Mouse (Mus musculus): Measurements from ENCODE around the gene Pdhx. TPM values are rescaled to one million over a fixed set of nuclear protein-coding genes. Genes with fewer than 3 reads are reported as not detected.

The Pdhx gene
- polyA plus RNA-seq, 1 experiment, result 31.4 TPM

DNA sequence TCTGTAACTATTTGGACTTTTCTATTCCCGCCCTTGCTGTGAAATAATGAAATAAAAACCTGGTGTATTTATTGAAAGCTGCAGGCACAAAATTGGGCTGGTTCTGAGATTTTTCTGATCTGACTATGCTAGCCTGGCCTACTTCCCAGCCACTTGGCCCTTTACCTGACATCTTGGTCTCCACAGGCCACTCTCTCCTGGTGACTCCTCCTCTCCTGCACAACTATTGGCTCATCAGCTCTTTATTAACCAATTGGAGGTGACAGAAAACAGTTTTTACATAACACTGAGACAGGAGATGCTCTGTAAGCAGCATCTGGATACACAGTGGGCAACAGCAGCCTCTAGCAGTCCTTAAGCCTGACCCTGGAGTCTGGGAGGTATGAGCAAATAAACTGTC, 83.9 kb downstream of the Pdhx start:
- DNase-seq (ENCODE audit: low read depth), result no peak

DNA sequence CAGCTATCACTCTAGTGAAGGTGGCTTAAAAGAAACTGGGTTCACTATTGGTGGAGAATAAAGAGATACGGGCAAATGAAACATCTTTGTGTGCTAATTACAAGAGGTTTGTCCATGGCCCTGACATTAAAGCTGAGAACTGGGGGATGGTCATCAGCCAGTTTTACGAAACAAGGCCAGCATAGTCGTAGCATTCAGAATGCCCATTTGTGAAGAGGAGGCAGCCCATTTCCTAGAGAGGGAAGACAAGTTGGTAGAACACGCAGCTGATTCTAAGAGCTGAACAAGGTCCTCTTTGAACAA, 85.7 kb downstream of the Pdhx start:
- no peak for DNase-seq (ENCODE audit: low read depth)

DNA sequence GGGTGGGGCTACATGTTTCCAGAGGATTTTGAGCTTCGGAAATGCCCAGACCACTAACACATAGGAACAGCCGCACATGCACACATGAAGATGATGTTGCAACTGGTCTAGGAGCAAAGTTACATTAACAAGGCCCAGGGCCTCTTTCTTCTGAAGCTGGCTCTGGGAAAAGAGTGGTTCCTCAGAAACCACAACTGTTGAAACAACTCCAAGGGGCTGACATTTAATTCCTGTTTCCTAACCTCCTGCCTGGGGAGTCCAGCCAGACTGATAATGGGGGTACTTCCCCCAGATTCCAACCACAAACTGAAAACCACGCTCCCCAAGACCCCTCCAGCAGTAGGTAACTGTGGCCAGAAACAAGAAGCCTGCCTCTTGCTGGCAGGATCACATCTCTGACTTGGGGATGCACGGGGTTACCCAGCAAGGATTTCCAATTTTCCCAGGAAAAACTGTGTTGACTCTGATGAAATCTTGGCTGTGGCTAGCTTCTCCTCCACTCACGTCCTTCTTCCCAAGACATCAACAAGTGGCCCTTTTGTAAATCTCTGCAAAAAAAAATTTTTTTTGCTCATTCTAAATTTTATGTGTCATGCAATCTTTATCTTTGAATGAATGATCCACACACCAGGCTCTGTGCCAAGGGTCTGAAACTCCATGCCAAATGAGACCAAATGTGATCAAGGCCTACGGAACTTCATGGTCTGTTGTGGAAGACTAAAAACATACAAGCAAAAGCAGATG, 86.2 kb downstream of the Pdhx start:
- no peak for DNase-seq (ENCODE audit: low read depth)

DNA sequence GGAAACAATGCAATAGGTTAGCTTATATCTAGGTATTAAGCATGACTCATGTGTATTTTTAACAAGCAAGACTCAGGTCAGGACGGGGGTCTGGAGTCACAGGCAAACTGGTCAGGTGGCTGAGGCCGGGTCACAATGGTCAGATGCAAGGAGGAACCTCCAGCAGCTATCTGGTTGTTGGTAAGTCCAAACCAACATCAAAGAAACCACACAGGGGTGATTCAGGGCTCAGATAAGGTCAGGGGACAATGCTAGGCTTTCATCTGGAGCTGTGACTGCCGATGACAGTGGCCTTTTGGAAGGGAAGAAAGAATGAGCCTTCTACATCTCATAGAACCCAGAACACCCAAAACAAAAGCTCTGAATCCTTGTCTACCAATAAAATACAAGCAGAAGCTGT, 86.9 kb downstream of the Pdhx start:
- DNase-seq (ENCODE audit: low read depth), result no peak

DNA sequence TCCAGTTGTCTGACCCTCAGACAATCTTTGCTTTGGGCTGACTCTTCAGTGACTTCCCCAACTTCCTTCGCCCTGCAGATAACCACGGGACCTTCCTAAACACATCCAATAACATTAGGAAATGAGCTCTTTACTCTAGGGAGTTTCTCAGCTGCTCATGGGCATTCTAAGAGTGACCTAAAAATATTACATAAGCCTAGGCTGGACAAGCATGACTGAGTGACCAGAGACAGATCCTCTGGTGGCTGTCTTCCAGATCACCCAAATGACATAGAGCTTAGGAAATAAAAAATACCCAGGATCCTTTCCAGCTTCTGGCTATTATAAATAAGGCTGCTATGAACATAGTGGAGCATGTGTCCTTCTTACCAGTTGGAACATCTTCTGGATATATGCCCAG, 90.5 kb downstream of the Pdhx start:
- no peak for DNase-seq (ENCODE audit: low read depth)

DNA sequence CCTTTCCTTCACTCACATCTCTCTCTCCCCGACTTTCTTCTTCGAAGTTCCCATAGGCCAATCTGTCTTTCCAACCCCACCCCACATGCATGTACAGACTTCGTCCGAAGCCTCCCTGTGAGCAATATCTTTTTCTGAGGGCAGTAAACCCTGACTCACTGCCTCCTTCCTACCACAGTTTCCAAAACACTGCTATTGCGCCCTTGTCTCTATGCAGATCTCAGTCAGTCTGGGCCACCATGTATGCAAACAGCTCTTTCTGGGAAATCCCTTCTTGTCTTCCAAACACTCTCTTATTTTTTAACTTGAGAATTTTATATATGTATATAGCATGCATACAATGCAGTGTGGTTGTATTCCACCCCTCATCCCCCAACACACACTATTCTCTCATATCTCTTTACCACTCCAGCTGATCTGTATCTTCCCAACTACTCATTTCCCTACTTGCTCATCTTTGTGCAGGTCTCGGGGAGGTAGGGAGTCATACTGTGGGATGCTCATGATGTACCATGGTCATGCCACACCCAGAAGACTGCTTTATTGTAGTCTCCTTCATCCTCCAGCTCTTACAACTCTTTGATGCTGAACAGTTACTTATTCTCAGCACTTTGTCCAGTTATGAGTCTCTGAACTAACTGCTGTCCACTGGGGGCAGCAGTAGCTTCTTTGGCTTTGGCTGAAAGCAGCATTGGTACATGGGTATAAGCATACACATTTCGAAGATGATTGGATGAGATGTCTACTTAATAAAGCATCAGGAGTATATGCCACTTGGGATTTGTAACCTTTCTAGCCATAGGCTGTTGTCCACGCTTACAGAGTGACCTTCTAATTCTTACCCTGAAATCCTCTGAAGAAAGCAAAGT, 91.6 kb downstream of the Pdhx start:
- DNase-seq (ENCODE audit: low read depth), result no peak

DNA sequence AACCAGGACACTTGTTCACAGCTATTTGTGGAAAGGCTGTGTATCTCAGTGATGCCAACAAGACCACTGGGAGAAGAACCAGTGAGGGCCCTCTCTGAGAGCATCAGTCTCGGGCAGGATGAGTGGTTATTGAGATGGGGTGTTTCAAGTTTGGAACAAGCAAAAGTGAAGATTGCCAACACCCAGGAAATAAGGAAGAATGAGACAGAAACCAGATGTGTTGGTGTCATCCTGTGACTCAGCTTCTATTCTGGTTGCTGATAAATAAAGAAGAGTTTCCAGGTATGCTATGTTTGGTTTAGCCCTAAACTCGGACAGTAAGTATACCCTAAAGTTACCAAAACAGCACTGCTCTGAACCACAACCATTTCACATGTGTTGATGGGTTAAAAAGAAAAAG, 92.4 kb downstream of the Pdhx start:
- no peak for DNase-seq (ENCODE audit: low read depth)

DNA sequence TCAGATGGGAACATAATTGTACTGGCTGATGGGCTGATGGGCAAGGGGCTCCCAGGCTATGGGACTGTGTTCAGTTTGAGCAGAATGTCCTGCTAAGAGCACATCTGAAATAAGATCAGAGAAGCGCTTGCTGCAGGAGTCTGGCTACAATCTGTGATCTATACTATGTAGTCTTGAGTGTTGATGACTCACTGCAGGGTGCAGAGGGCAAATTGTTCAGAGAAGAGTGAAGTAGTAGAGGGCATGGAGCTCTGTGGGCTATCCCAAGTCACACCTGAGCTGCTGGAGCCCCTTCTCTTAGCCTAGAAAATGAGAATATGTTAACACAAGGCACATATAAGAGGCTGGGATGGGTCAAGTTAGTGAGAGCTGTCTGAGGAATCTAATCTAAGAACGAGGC, 93.8 kb downstream of the Pdhx start:
- DNase-seq (ENCODE audit: low read depth), result no peak

DNA sequence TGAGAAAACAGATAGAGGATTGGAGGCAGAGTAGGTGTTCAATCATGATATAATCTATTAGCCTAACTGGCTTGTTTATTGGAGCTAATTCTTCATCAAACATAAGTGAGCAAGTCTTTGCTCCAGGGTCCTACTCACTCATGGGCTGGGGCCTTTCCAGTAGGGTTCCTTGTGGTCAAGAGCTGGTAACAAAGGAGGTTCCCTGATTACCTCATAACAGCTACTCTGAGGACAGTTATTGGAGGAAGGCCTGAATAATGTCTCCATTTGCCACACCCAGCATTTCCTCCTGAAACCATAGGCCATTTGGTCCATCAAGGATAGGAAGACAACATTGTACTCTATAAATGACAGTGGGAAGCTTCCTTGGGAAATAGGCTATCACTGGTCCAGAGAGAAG, 94.2 kb downstream of the Pdhx start:
- no peak for DNase-seq (ENCODE audit: low read depth)

DNA sequence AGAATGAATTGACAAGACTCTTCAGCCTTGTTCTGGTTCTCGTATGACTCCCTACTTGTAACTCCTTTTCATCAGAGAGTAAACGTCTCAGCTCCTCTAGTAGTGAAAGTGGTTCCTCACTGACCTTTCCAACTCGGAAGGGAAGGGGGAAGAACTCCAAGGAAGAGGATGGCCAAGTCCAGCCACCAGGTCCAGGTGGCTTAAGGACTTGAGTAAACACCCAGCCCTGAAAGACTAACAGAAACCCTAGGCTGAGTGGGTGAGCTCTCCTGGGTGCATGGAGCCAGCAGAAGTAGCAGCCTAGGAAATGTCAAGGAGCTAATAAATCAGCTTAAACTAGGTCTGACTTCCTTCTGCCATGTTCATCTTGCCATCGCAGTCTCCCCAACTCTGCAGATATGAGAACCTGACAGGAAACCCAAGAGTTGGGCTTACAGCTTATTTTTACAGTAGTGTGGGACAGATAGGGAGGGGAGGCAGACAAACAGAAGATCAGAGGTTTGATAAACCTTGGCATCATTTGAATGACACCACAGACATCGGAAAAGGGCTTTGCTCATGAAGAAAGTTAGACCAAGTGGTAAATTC, 97.9 kb downstream of the Pdhx start:
- DNase-seq (ENCODE audit: low read depth), result no peak

DNA sequence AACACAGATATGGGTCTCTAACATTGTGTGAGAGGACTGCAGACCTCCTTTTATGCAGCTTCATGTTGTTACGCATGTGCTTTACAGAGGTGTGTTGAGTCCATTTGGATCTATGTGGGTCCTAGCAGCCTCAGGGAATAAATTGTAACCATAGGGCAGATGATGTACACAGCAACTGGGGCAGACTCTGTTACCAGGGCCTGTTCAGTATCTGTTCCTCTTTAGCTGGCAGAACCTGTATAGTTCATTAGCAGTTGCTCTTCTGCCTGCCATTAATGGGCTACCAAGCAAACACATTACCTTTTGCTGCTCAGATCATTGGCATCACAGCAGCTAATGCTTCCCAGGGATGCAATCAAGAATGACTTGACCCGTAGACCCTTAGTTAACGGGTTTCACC, 100.2 kb downstream of the Pdhx start:
- no peak for DNase-seq (ENCODE audit: low read depth)

DNA sequence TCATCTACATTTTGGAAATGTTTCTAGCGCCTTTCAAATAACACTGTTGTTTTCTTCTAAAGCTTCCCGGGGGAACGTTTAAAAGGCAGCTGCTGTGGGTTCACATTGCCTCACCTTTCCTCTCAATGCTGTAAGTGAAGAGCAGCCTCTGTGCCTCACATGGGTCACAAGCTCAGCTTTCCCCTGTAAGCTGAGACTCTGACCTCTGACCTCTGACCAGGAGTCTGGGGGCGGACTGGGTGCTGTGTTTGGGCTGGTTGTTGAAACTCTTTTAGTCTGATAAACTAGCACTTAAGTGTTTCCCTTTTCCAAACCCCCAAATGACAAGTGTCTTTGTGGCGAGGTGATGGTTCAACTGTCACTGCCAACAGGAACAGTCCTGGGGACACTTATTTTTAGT, 100.7 kb downstream of the Pdhx start:
- DNase-seq (ENCODE audit: low read depth), result no peak

DNA sequence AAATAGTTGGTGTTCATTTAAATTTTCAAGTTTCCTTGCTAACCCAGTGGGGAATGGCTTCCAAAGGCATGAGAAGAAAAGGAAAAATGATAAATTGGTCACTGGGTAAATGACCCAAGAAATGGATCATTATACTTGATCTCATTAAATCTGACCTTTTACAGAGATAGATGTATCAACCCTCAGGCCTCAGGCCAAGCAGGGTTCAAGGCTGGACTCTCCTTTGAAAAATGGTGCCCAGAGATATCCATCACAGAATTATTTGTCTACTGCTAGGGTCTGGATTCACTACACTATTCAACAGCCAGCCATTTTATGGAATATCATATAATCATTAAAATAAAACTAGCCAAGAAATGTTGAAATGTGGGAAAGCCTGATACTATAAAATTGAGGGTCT, 101.4 kb downstream of the Pdhx start:
- no peak for DNase-seq (ENCODE audit: low read depth)

Other genes with a start within 250 kb of the Pdhx start
- gene Cd44, start 171.8 kb downstream of the Pdhx start, polyA plus RNA-seq (2012; rRNA removed), result 8.5 and 12.5 TPM in 2 replicates
- gene Apip, start 162 bp upstream of the Pdhx start, polyA plus RNA-seq (2012; rRNA removed), result 32.6 and 34.4 TPM in 2 replicates
- 82.3 and 89.4 TPM in 2 replicates for gene Ehf, start 229.8 kb upstream of the Pdhx start, polyA plus RNA-seq (2012; rRNA removed)

Data from gonadal fat pad, adult 2 months (tissue).